Mouse (Mus musculus) activated CD4-positive, CD25-positive, alpha-beta regulatory T cell, adult 4 months (primary cell): Measurements from ENCODE around the gene Utp20. TPM values are rescaled to one million over a fixed set of nuclear protein-coding genes. Genes with fewer than 3 reads are reported as not detected.
"Not testable (repeated sequence)": the region's sequence is repeated elsewhere in the genome, so short reads cannot be mapped to it uniquely, and the experiment has no call there.

Experiments used
- ATAC-seq: one replicate; pipeline ENCODE4 v1.8.0; 2017
- polyA plus RNA-seq, 2 experiments: library from polyadenylated mRNA; unstranded; fragments of 100-300 nt; shearing (Covaris generic); gene quantifications; one replicate each; pipeline ENCODE4 v1.2.1; 2017

Gene Utp20
- polyA plus RNA-seq, 2 experiments from 2014 or later = 13.4 to 16.6 TPM

GRCm38 (mm10) chr10:88783135-88783534 is 43.5 kb downstream of the Utp20 start:
- not testable (repeated sequence) for ATAC-seq

- no peak for ATAC-seq
These were observed 45.9 kb downstream of the Utp20 start for GRCm38 (mm10) chr10:88780716-88781115.

- ATAC-seq = no peak
These were observed 50.4 kb downstream of the Utp20 start for GRCm38 (mm10) chr10:88776206-88776605.

- not testable (repeated sequence) for ATAC-seq
These were observed 53.6 kb downstream of the Utp20 start for GRCm38 (mm10) chr10:88772965-88773364.

- ATAC-seq = no peak
These were observed 56.9 kb downstream of the Utp20 start for GRCm38 (mm10) chr10:88769676-88770075.

- ATAC-seq = no peak
These were observed 57.6 kb downstream of the Utp20 start for GRCm38 (mm10) chr10:88768961-88769360.

GRCm38 (mm10) chr10:88765431-88766142 is 61.0 kb downstream of the Utp20 start:
- ATAC-seq = no peak

GRCm38 (mm10) chr10:88761524-88762212 is 64.9 kb downstream of the Utp20 start:
- ATAC-seq = no peak

GRCm38 (mm10) chr10:88741426-88741825 is 85.2 kb downstream of the Utp20 start:
- ATAC-seq = no peak

- no peak for ATAC-seq
These were observed 85.8 kb downstream of the Utp20 start for GRCm38 (mm10) chr10:88740781-88741180.

GRCm38 (mm10) chr10:88739818-88740217 is 86.8 kb downstream of the Utp20 start:
- ATAC-seq = no peak

- not testable (repeated sequence) for ATAC-seq
These were observed 87.5 kb downstream of the Utp20 start for GRCm38 (mm10) chr10:88739074-88739473.

GRCm38 (mm10) chr10:88732309-88732622 is 94.3 kb downstream of the Utp20 start:
- ATAC-seq = peak; percentile 25

GRCm38 (mm10) chr10:88731496-88732308 is 94.9 kb downstream of the Utp20 start:
- peak; percentile 33 for ATAC-seq

- peak; percentile 57 for ATAC-seq
These were observed 95.8 kb downstream of the Utp20 start, which contains the start of gene Arl1 for GRCm38 (mm10) chr10:88730571-88731495. Gene Arl1 (plus strand): TSS chr10:88730858.

GRCm38 (mm10) chr10:88728166-88728565 is 98.4 kb downstream of the Utp20 start:
- ATAC-seq = no peak

- peak; percentile 23 for ATAC-seq
These were observed 99.5 kb downstream of the Utp20 start for GRCm38 (mm10) chr10:88727128-88727527.

GRCm38 (mm10) chr10:88725343-88725742 is 101.3 kb downstream of the Utp20 start:
- no peak for ATAC-seq

GRCm38 (mm10) chr10:88719618-88720017 is 107.0 kb downstream of the Utp20 start:
- ATAC-seq = no peak

- no peak for ATAC-seq
These were observed 108.9 kb downstream of the Utp20 start for GRCm38 (mm10) chr10:88717756-88718025.

- ATAC-seq = no peak
These were observed 109.4 kb downstream of the Utp20 start for GRCm38 (mm10) chr10:88716986-88717755.

GRCm38 (mm10) chr10:88715621-88716020 is 111.0 kb downstream of the Utp20 start:
- ATAC-seq = no peak
